Mouse (Mus musculus) urinary bladder, postnatal 4 days (tissue): ENCODE measurements around the gene Vmn1r219.
"Not testable (repeated sequence)": the region's sequence is repeated elsewhere in the genome, so short reads cannot be mapped to it uniquely, and the experiment has no call there.

Experiments used
- DNase-seq, 2 experiments: peaks; one replicate each; pipeline ENCODE4 v3.0.0; 2021 to 2022; ENCODE audit warnings: low spot score in 2 of 2

Vmn1r219 gene

DNA sequence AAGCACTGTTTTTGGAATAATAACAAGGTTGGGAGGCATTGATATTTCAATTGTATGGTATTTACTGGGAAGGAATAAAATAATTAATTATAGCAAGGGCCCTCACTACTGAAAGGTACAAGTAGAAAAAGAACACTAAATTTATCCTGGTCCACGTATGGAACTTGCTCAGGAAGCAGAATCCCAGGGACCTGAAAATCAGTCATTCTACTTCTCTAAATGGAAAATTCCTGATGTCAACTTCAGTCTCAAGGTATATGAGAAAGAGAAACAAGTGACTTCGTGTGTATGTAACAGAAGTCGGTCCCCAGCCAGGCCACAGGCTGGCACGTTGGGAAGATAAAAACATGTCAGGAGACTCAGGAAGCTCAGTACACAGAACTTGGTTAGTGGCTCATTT, at the start of gene Vmn1r219:
Gene Vmn1r219 (plus strand): TSS at position 301 of the 400 bp plus-strand sequence.
- DNase-seq: no peak

DNA sequence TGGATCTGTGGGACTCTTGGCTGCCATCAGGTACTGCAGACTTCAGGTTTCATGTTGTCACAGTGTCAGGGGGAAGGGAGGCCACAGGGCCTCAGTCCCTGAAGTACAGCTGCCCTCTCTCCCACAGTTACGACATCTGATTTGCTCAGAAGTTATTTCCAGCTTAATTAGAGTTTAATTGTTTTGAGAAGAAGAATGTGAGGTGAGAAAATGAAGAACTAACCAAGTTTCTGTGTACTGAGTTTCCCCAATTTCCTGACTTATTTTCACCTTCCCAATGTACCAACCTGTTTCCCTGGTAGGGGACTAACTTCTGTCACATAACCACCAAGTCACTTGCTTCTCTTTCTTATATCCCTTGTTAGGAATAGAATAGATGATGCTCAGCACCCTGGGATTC, 41.0 kb upstream of the Vmn1r219 start, which contains the start of gene Vmn1r217:
Gene Vmn1r217 (minus strand): TSS at position 101 of the 400 bp plus-strand sequence.
- not testable (repeated sequence) for DNase-seq

DNA sequence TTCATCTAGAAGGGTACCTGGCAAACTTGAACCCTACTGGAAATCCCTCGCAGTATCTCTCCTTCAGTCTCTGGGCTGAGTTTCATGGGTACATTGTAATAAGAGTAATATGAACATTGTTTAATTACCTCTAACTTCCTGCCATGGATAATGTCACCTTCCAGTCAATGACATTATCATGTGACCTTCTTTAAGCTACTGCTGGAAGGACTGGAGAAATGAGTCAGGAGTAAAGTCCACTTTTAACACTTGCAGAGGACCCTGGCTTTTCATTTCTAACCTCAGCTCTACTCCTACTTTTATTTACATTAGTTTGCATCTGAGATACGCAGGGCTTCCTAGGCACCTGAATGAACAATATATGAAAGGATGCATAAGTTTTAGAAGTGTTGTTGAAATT, 38.5 kb upstream of the Vmn1r219 start:
- no peak for DNase-seq

GRCm38 (mm10) chr13:23133099-23133498, 26.0 kb upstream of the Vmn1r219 start, which contains the start of gene Vmn1r218:
Gene Vmn1r218, plus strand, starts transcription at chr13:23133155.
- DNase-seq: no peak

GRCm38 (mm10) chr13:23133501-23133900, 25.6 kb upstream of the Vmn1r219 start:
- no peak for DNase-seq

DNA sequence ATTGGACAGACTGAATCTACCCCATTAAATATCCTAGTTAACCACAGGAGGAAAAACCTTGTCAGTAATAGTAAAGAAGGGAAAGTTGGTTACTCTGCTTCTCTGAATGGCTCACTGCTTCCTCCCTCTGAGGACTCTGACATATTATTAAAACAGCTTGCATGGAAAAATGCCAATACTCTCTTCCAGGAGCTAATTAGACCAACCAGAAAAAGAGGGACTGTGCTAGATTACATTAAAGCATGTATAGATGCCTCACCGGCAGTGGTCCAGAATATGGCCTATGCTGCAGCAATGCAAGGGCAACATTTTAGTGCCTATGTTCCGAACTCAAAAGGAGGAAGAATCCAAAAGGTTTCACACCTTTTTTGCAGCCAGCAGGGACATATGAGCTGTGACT, 20.2 kb upstream of the Vmn1r219 start:
- DNase-seq: no peak

DNA sequence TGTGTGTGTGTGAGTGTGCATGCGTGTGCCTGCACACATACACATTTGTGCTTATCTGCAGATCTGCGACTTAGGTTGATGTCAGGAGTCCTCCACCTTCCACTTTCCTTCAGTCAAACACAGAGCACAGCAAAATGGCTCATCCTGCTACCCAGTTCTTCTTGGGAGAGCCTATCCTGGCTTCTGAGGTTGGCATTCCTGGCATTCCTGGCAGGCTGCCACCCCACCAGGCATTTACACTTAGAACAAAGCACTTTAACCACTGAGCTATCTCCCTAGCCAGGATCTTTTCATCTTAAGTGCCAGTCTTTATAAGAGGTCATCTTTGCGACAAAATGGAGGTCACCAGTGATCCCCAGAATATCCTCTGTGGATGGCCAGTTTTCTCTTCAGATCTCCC, 1.3 kb upstream of the Vmn1r219 start:
- no peak for DNase-seq

- not testable (repeated sequence) for DNase-seq
These were observed 7.4 kb downstream of the Vmn1r219 start for GRCm38 (mm10) chr13:23166471-23166870.

DNA sequence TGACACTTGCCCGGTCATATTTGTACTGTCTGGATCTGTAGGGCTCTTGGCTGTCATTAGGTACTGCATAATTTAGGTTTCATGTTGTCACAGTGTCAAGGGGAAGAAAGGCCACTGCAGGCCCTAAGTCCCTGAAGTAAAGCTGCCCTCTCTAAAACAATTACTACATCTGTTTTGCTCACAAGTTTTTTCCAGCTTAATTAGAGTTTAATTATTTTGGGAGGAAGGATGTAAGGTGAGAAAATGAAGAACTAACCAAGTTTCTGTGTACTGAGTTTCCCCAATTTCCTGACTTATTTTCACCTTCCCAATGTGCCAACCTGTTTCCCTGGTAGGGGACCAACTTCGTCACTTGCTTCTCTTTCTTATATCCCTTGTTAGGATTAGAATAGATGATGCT, 28.8 kb downstream of the Vmn1r219 start, which contains the start of gene Vmn1r220:
Gene Vmn1r220 (minus strand): TSS at position 101 of the 400 bp plus-strand sequence.
- DNase-seq: no peak

DNA sequence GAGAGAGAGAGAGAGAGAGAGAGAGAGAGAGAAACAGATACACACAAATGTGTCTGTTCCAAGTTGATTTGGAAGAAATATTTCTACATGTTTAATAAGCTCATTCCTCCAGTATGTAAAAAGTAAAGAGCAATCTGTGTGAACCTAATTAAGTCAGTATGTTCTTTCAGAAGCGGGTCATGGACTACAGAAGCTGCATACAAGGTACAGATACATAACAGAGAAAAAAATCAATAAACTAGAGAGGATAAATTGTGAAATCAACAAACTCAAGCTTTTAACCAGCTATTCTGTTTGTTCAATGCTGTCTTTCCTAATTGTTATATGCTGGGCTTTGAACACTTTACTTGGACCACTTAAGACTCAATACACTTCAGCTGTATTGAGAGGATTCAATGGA, 44.8 kb downstream of the Vmn1r219 start:
- not testable (repeated sequence) for DNase-seq

DNA sequence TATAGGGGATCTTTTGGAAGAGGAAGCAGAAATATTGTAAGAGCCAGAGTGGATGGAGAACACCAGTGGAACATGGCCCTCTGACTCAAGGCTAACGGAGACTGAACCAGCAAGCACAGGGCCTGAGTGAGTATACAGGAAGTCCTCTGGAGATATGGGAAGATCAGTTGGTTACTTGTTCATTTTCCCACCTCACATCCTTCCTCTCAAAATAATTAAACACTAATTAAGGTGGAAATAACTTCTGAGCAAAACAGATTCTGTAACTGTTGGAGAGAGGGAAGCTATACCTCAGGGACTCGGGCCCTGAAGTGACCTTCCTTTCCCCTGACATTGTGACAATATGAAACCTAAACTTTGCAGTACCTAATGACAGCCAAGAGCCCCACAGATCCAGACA, 54.7 kb downstream of the Vmn1r219 start, which contains the start of gene Vmn1r221:
Gene Vmn1r221 (plus strand): TSS at position 301 of the 400 bp plus-strand sequence.
- not testable (repeated sequence) for DNase-seq
